Mouse (Mus musculus) midbrain, postnatal 0 days (tissue): ENCODE data around the gene Tns1. TPM values are rescaled to one million over a fixed set of nuclear protein-coding genes. Genes with fewer than 3 reads are reported as not detected.

Experiments
- ATAC-seq: fragments of 200-750 bp; cut with Nextera tagmentation; 2 replicates; pipeline ENCODE4 v1.8.0; 2017; ENCODE audit warnings: moderate number of reproducible peaks, mild to moderate bottlenecking, moderate TSS enrichment, moderate library complexity; ENCODE audit not compliant: low FRiP score
- DNase-seq: peaks from one replicate; pipeline ENCODE4 v3.0.0-alpha.2; 2015; ENCODE audit warnings: low spot score
- H3K27ac ChIP-seq: fragments of 300-500 bp; sonication (generic); 2 replicates; pipeline ENCODE4 v1.5.1; 2014; ENCODE audit warnings: low read depth, mild to moderate bottlenecking, low read length, mixed read lengths
- H3K27me3 ChIP-seq: fragments of 300-500 bp; sonication (generic); 2 replicates; pipeline ENCODE4 v1.6.1; 2014; ENCODE audit warnings: low read length, control low read depth, mixed read lengths; ENCODE audit not compliant: insufficient read depth
- H3K36me3 ChIP-seq: fragments of 300-500 bp; sonication (generic); 2 replicates; pipeline ENCODE4 v1.6.1; 2014; ENCODE audit warnings: low read length, control low read depth, mixed read lengths; ENCODE audit not compliant: insufficient read depth
- H3K4me1 ChIP-seq: fragments of 300-500 bp; sonication (generic); 2 replicates; pipeline ENCODE4 v1.6.1; 2014; ENCODE audit warnings: mild to moderate bottlenecking, control low read depth, antibody characterized with exemption, low read length, mixed read lengths; ENCODE audit not compliant: insufficient read depth
- H3K4me2 ChIP-seq: fragments of 300-500 bp; sonication (generic); 2 replicates; pipeline ENCODE4 v1.6.1; 2014; ENCODE audit warnings: low read depth, mild to moderate bottlenecking, low read length, mixed read lengths; ENCODE audit not compliant: poor library complexity, severe bottlenecking
- H3K4me3 ChIP-seq: fragments of 300-500 bp; sonication (generic); 2 replicates; pipeline ENCODE4 v1.5.1; 2014; ENCODE audit warnings: low read depth, mild to moderate bottlenecking, low read length, moderate library complexity
- H3K9ac ChIP-seq: fragments of 300-500 bp; sonication (generic); replicated peaks from 2 replicates; pipeline ENCODE4 v1.6.1; 2014; ENCODE audit warnings: mild to moderate bottlenecking, low read length, moderate library complexity, mixed read lengths; ENCODE audit not compliant: poor library complexity, severe bottlenecking
- H3K9me3 ChIP-seq: fragments of 300-500 bp; sonication (generic); 2 replicates; pipeline ENCODE4 v1.6.1; 2016; ENCODE audit warnings: low read length, control low read depth
- CTCF ChIP-seq: IDR thresholded peaks from 2 replicates; pipeline ENCODE4 v1.5.1; 2016; ENCODE audit warnings: antibody characterized with exemption, mild to moderate bottlenecking
- WGBS: fragments of 180-500 bp; shearing (Covaris S2); extraction: QIAGEN DNeasy Blood & Tissue Kit; methylation state at CpG from one replicate; pipeline ENCODE4 v1.1.7; 2014; 5-methylcytosine and 5-hydroxymethylcytosine counted together
- polyA plus RNA-seq: library from polyadenylated mRNA; unstranded; fragments of >200 nt; fragmentation: Nextera tagmentation; extraction: Ambion mirVana; gene quantifications from 2 replicates; pipeline ENCODE4 v1.2.1, GENCODE M21; 2015
- total RNA-seq: library from RNA; depleted of rRNA; stranded (reverse); fragments of >200 nt; gene quantifications from 2 replicates; pipeline ENCODE4 v1.2.3, GENCODE M21; 2014

Gene Tns1
- total and polyA plus RNA-seq, 2 experiments from 2014 or later = 9.8 to 31.5 TPM

- Histone ChIP-seq H3K27ac (no peak overlapping the region), H3K4me1 (no peaks in the 10 kb centered on the region), H3K9me3 (no peaks in the 10 kb centered on the region), H3K9ac (no peak overlapping the region), H3K4me3 (no peak overlapping the region), H3K27me3 (no peaks in the 10 kb centered on the region), H3K4me2 (no peak overlapping the region), H3K36me3 (no peaks in the 10 kb centered on the region)
- no peak for TF ChIP-seq CTCF
- DNase-seq = no peak
- WGBS = 73% methylated on average over 2 of the region's 2 CpGs
- no peak for ATAC-seq
Observed at GRCm38 (mm10) chr1:74047311-74047710, 76.9 kb downstream of the Tns1 start.

GRCm38 (mm10) chr1:74045034-74045433, 79.2 kb downstream of the Tns1 start:
- Histone ChIP-seq H3K4me1 (no peaks in the 10 kb centered on the region), H3K4me2 (no peak overlapping the region), H3K27ac (no peak overlapping the region), H3K36me3 (no peaks in the 10 kb centered on the region), H3K27me3 (no peaks in the 10 kb centered on the region), H3K9ac (no peak overlapping the region), H3K4me3 (no peak overlapping the region), H3K9me3 (no peaks in the 10 kb centered on the region)
- no peak for ATAC-seq
- DNase-seq = no peak
- 94% methylated on average over 2 of the region's 2 CpGs for WGBS
- no peak for TF ChIP-seq CTCF

GRCm38 (mm10) chr1:74044421-74044820, 79.8 kb downstream of the Tns1 start:
- no peak for DNase-seq
- no peaks in the 10 kb centered on the region for H3K36me3 ChIP-seq
- no peaks in the 10 kb centered on the region for H3K27me3 ChIP-seq
- H3K4me3 ChIP-seq = no peak overlapping the region
- WGBS = 89% methylated on average over 1 of the region's 1 CpGs
- H3K4me2 ChIP-seq = no peak overlapping the region
- no peak overlapping the region for H3K27ac ChIP-seq
- H3K4me1 ChIP-seq = no peaks in the 10 kb centered on the region
- no peak for ATAC-seq
- no peaks in the 10 kb centered on the region for H3K9me3 ChIP-seq
- TF ChIP-seq CTCF = no peak
- H3K9ac ChIP-seq = no peak overlapping the region

GRCm38 (mm10) chr1:74043584-74044105, 80.6 kb downstream of the Tns1 start:
- WGBS = 79% methylated on average over 4 of the region's 4 CpGs

GRCm38 (mm10) chr1:74042711-74043467, 81.4 kb downstream of the Tns1 start:
- Histone ChIP-seq H3K27me3 (no peaks in the 10 kb centered on the region), H3K4me1 (no peaks in the 10 kb centered on the region), H3K9me3 (no peaks in the 10 kb centered on the region), H3K36me3 (no peaks in the 10 kb centered on the region), H3K4me3 (no peak overlapping the region), H3K4me2 (no peak overlapping the region), H3K9ac (no peak overlapping the region), H3K27ac (no peak overlapping the region)
- ATAC-seq (no peak), DNase-seq (no peak)
- WGBS = 74% methylated on average over 3 of the region's 3 CpGs
- TF ChIP-seq CTCF = no peak

More at GRCm38 (mm10) chr1:74043584-74044105, 80.6 kb downstream of the Tns1 start:
- TF ChIP-seq CTCF = no peak
- no peak overlapping the region for H3K4me3 ChIP-seq
- no peaks in the 10 kb centered on the region for H3K27me3 ChIP-seq
- no peak for DNase-seq
- H3K4me2 ChIP-seq = no peak overlapping the region
- no peak overlapping the region for H3K27ac ChIP-seq
- H3K9ac ChIP-seq = no peak overlapping the region
- no peaks in the 10 kb centered on the region for H3K4me1 ChIP-seq
- H3K36me3 ChIP-seq = no peaks in the 10 kb centered on the region
- no peak for ATAC-seq
- H3K9me3 ChIP-seq = no peaks in the 10 kb centered on the region

- DNase-seq (no peak), ATAC-seq (no peak)
- no peaks in the 10 kb centered on the region for H3K9me3 ChIP-seq
- 50% methylated on average over 8 of the region's 8 CpGs for WGBS
- no peak overlapping the region for H3K9ac ChIP-seq
- no peak overlapping the region for H3K27ac ChIP-seq
- H3K4me1 ChIP-seq = 0 out of 2 replicates have a peak, but pooled peaks cover 4% of the 10 kb centered on the region
- peaks cover 4% of the 10 kb centered on the region; the same call in 1 of the 2 replicates for H3K27me3 ChIP-seq
- H3K4me2 ChIP-seq = no peak overlapping the region
- no peak overlapping the region for H3K4me3 ChIP-seq
- no peaks in the 10 kb centered on the region for H3K36me3 ChIP-seq
- TF ChIP-seq CTCF = no peak
Observed at GRCm38 (mm10) chr1:74041692-74042091, 82.6 kb downstream of the Tns1 start.
